Mouse (Mus musculus) midbrain, embryonic 11.5 days (tissue): ENCODE measurements around the gene Ccdc74a. TPM values are rescaled to one million over a fixed set of nuclear protein-coding genes. Genes with fewer than 3 reads are reported as not detected.

ENCODE experiments used
- ATAC-seq: fragments of 200-750 bp; cut with Nextera tagmentation; 2 replicates; pipeline ENCODE4 v1.8.0; 2017; ENCODE audit warnings: moderate TSS enrichment, moderate library complexity; ENCODE audit not compliant: low FRiP score
- DNase-seq: peaks from one replicate; pipeline ENCODE4 v3.0.0; 2015; ENCODE audit warnings: low spot score; ENCODE audit errors: missing footprints
- H3K27ac ChIP-seq: fragments of 300-500 bp; sonication (generic); 2 replicates; pipeline ENCODE4 v1.5.1; 2014; ENCODE audit warnings: low read depth, low read length
- H3K27me3 ChIP-seq: fragments of 300-500 bp; sonication (generic); 2 replicates; pipeline ENCODE4 v1.6.1; 2014; ENCODE audit warnings: mild to moderate bottlenecking, low read length, moderate library complexity, mixed read lengths; ENCODE audit not compliant: control insufficient read depth, insufficient read depth
- H3K36me3 ChIP-seq: fragments of 300-500 bp; sonication (generic); 2 replicates; pipeline ENCODE4 v1.6.1; 2014; ENCODE audit warnings: mild to moderate bottlenecking, low read length, moderate library complexity, mixed read lengths; ENCODE audit not compliant: control insufficient read depth, insufficient read depth
- H3K4me1 ChIP-seq: fragments of 300-500 bp; sonication (generic); 2 replicates; pipeline ENCODE4 v1.6.1; 2014; ENCODE audit warnings: low read length; ENCODE audit not compliant: control insufficient read depth, insufficient read depth
- H3K4me2 ChIP-seq: fragments of 300-500 bp; sonication (generic); 2 replicates; pipeline ENCODE4 v1.6.1; 2014; ENCODE audit warnings: mild to moderate bottlenecking, moderate library complexity
- H3K4me3 ChIP-seq: fragments of 300-500 bp; sonication (generic); 2 replicates; pipeline ENCODE4 v1.5.1; 2014; ENCODE audit warnings: low read depth, low read length
- H3K9ac ChIP-seq: fragments of 300-500 bp; sonication (generic); 2 replicates; pipeline ENCODE4 v1.6.1; 2014; ENCODE audit warnings: low read length
- H3K9me3 ChIP-seq: fragments of 300-500 bp; sonication (generic); 2 replicates; pipeline ENCODE4 v1.6.1; 2016; ENCODE audit warnings: low read length; ENCODE audit not compliant: control insufficient read depth
- WGBS: fragments of 180-500 bp; shearing (Covaris S2); extraction: QIAGEN DNeasy Blood & Tissue Kit; methylation state at CpG from one replicate; pipeline ENCODE4 v1.1.7; 2014; 5-methylcytosine and 5-hydroxymethylcytosine counted together
- polyA plus RNA-seq: library from polyadenylated mRNA; unstranded; fragments of >200 nt; fragmentation: Nextera tagmentation; extraction: Ambion mirVana; gene quantifications from 2 replicates; pipeline ENCODE4 v1.2.1, GENCODE M21; 2014

The Ccdc74a gene
- polyA plus RNA-seq, 1 experiment from 2014 or later: 5.4 TPM

DNA sequence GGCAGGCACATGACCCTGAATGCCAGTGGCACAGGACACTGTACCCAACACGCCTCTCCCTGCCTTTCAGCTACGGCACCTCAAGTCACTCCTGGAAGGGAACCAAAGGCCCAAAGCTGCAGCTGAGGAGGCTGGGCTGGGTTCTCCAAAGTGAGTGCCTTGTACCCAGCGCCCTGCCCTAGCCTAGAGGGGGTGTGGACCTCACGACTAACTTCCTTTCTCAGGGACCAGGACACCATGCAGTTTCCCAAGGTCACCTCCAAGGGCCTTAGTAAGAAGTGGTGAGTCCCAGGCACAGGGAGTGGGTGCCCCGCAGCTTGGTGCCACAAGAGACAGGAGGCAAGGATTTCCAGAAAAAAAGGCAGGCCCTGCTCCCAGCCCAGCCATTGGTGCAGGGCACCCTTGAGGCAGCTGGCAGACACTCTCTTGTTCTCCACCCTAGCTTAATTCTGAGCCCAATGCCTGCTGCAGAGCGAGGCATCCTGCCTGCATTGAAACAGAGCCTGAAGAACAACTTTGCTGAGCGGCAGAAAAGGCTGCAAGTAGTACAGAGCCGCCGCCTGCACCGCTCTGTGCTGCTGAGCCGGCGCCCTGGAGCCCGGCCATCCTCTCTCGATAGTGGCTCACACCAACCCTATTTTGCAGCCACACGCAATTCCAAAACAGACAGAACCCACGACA, 3.8 kb downstream of the Ccdc74a start:
- Histone ChIP-seq H3K27me3 (no peaks in the 10 kb centered on the region), H3K4me2 (no peak overlapping the region), H3K4me3 (no peak overlapping the region), H3K9me3 (no peaks in the 10 kb centered on the region), H3K36me3 (peaks cover 5% of the 10 kb centered on the region; the same call in 1 of the 2 replicates), H3K27ac (no peak overlapping the region), H3K4me1 (peaks cover 6% of the 10 kb centered on the region; the same call in 1 of the 2 replicates), H3K9ac (no peak overlapping the region)
- 90% methylated on average over 16 of the region's 16 CpGs for WGBS
- DNase-seq (peak; percentile 47), ATAC-seq (no peak)

DNA sequence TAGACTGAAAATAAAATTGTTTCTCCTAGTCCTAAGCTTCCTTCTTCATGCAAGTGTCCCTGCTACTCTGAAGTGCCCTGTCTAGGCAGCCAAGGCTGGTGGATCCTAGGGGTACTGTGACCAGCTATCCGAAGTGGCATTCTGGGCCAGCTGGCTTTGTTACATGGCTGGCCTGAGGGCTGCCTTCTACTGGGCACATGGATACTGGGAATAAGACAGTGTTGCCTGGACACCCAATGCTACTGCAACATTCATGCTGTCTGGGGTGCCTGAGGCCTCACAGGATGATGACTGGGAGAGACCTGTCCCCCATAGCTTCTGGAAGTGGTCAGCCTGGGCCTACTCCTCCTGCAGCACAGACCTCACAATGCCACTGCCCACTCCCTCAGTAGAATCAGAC, 4.4 kb downstream of the Ccdc74a start:
- Histone ChIP-seq H3K9me3 (no peaks in the 10 kb centered on the region), H3K4me2 (no peak overlapping the region), H3K27ac (no peak overlapping the region), H3K4me1 (peaks cover 6% of the 10 kb centered on the region; the same call in 1 of the 2 replicates), H3K27me3 (no peaks in the 10 kb centered on the region), H3K9ac (no peak overlapping the region), H3K36me3 (peaks cover 5% of the 10 kb centered on the region; the same call in 1 of the 2 replicates), H3K4me3 (no peak overlapping the region)
- 96% methylated on average over 1 of the region's 1 CpGs for WGBS
- ATAC-seq (no peak), DNase-seq (peak; percentile 47)

DNA sequence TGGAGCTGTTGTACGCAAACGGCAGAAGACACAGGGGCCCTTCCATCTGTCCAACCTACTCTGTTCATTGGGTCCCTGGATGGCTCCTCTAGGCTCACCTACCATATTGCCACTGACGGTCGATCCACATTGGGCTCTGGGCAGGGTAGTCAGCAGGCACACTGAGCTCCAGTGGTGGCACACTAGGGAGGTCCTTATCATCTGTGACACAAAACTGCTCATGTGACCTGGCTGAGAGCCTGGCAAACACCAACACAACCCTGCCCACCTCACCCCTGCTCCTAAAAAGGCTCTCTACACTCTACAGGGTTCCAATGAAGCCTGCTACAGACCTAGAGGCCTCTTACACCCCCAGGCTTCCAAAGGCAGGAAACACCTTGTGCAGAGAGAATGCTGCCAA, 6.3 kb downstream of the Ccdc74a start:
- Histone ChIP-seq H3K27ac (no peak overlapping the region), H3K9me3 (no peaks in the 10 kb centered on the region), H3K4me3 (no peak overlapping the region), H3K27me3 (no peaks in the 10 kb centered on the region), H3K36me3 (peaks cover 5% of the 10 kb centered on the region; the same call in 1 of the 2 replicates), H3K9ac (no peak overlapping the region), H3K4me1 (no peaks in the 10 kb centered on the region), H3K4me2 (no peak overlapping the region)
- ATAC-seq (no peak), DNase-seq (peak; percentile 44)
- 91% methylated on average over 4 of the region's 4 CpGs for WGBS

DNA sequence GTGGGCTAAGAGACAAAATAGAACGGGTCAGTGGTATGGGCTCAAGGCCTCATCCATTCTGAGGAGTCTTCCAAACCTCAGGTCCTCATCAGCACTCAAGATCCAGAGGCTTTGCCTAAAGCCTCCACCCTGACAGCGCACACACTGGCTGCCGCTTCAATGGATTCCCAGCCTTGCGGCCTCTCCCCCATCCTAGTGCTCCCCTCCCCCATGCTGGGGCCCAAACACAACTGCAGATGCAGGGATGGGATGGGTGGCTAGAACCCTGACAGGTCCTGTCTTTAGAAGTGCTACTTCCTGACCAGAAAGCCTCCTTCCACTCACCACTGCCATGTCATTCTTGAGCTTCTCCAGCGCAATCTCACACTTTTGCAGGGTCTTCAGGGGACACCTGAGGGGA, 7.3 kb downstream of the Ccdc74a start:
- Histone ChIP-seq H3K9me3 (no peaks in the 10 kb centered on the region), H3K36me3 (peaks cover 5% of the 10 kb centered on the region; the same call in 1 of the 2 replicates), H3K4me2 (no peak overlapping the region), H3K27ac (no peak overlapping the region), H3K27me3 (no peaks in the 10 kb centered on the region), H3K4me1 (no peaks in the 10 kb centered on the region), H3K9ac (no peak overlapping the region), H3K4me3 (no peak overlapping the region)
- 94% methylated on average over 5 of the region's 5 CpGs for WGBS
- no peak for ATAC-seq
- no peak for DNase-seq

DNA sequence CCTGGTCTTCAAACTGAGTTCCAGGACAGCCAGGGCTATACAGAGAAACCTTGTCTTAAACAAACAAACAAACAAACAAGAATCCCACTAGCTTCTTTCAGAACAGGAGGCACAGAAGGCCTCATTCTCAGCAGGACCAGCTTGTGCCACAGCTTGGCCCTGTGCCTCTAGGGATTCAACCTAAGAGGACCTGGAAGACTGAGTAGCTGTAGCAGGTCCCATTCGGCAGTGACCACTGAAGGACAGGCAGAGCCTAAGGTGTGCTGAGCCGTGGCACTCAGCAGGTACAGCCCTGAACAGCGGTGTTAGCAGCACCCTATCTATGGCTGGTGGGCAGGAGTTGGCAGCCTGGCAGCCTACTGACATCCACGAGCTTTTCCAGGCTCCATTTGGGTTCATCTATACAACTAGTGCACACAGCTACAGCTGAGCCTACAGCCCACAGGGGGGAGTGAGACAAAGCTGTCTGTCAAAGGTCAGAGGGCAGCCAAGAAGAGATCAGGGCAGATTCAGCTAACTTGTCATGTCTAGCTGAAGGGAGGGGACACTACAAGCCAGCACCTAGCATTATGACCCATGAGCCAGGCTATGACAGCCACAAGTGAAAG, 8.0 kb downstream of the Ccdc74a start:
- peaks cover 5% of the 10 kb centered on the region; the same call in 1 of the 2 replicates for H3K36me3 ChIP-seq
- no peak overlapping the region for H3K4me3 ChIP-seq
- no peak for ATAC-seq
- DNase-seq: peak; percentile 26
- H3K4me1 ChIP-seq: no peaks in the 10 kb centered on the region
- no peaks in the 10 kb centered on the region for H3K27me3 ChIP-seq
- 90% methylated on average over 4 of the region's 4 CpGs for WGBS
- no peaks in the 10 kb centered on the region for H3K9me3 ChIP-seq
- H3K4me2 ChIP-seq: no peak overlapping the region
- no peak overlapping the region for H3K27ac ChIP-seq
- H3K9ac ChIP-seq: no peak overlapping the region

DNA sequence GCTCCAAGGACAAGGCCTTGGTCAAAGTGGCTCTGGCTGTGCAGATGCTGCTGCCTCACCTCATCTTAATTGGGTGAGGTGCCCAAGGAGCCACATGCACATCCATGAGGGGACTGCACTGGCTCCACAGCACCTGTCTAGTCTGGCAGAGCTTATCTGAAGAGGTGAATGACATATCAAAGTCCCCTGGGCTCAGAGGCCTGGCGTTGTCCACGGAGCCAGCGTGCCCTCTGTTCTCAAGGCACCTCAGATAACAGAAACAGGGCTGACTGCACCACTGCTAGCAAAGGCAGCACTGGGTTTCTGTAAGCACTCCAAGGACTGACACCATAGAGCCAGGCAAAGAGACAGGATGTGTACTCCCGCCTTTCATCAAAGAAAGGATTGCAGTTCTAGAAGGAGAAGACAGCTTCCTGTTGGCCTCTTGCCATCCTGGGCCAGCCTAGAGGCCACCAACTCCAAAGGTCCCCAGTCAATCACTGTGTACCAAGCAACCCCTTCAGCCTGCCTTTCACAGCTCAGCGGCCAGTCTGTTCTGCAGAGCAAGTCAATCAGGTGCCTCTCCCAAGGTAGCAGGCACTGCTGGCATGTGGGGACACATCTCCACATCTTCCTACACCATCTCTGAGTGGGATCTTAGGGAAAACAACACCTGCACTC, 10.1 kb downstream of the Ccdc74a start:
- no peak overlapping the region for H3K27ac ChIP-seq
- ATAC-seq (no peak), DNase-seq (no peak)
- H3K9me3 ChIP-seq: no peaks in the 10 kb centered on the region
- H3K4me2 ChIP-seq: no peak overlapping the region
- H3K4me3 ChIP-seq: no peak overlapping the region
- peaks cover 5% of the 10 kb centered on the region; the same call in 1 of the 2 replicates for H3K36me3 ChIP-seq
- H3K9ac ChIP-seq: no peak overlapping the region
- H3K27me3 ChIP-seq: no peaks in the 10 kb centered on the region
- 92% methylated on average over 5 of the region's 5 CpGs for WGBS
- no peaks in the 10 kb centered on the region for H3K4me1 ChIP-seq

DNA sequence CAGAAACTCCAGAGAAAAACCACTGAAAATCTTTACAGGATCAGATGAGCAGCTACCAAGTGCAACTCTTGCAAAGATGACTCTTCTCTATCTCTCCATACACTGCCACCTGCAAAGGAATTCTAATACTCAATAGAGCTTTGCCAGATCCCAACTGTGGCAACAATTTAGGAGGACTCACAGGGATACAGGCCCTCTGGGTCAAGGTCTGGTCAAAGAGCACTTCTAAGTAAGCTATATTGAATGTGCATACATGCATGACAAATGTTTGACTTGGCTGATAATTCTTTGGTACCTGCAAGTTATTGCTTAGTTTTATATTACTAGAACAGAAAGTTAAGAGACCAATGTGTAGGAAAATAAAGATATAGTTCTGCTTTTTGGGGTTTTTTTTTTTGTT, 19.3 kb downstream of the Ccdc74a start:
- DNase-seq (no peak), ATAC-seq (no peak)
- Histone ChIP-seq H3K36me3 (peaks cover 12% of the 10 kb centered on the region; the same call in 1 of the 2 replicates), H3K9me3 (no peaks in the 10 kb centered on the region), H3K27ac (no peak overlapping the region), H3K4me2 (no peak overlapping the region), H3K9ac (no peak overlapping the region), H3K4me3 (no peak overlapping the region), H3K27me3 (no peaks in the 10 kb centered on the region), H3K4me1 (no peaks in the 10 kb centered on the region)

DNA sequence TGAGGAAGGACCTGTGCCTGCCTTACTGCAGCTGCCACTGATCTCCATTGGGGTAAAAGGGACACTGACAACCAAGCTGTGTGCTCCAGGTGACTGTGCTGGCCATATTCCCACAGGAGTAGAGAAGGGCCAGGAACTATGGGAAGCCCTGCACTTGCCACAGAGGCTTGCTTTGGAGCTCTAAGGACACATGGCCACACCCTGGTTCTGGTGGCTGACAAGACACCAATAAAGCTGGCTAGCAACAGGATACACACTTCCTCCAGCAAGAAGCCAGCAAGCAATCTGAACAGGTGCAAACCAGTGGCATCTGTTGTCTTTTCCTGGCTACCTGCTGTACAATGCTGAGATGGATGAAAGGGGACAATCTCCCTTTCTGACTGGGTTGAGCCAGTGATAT, 23.6 kb downstream of the Ccdc74a start:
- no peak overlapping the region for H3K27ac ChIP-seq
- H3K36me3 ChIP-seq: peaks cover 16% of the 10 kb centered on the region; the same call in 1 of the 2 replicates
- H3K9ac ChIP-seq: no peak overlapping the region
- H3K4me1 ChIP-seq: no peaks in the 10 kb centered on the region
- no peaks in the 10 kb centered on the region for H3K9me3 ChIP-seq
- no peak overlapping the region for H3K4me2 ChIP-seq
- no peaks in the 10 kb centered on the region for H3K27me3 ChIP-seq
- no peak for ATAC-seq
- no peak overlapping the region for H3K4me3 ChIP-seq
- DNase-seq: no peak

DNA sequence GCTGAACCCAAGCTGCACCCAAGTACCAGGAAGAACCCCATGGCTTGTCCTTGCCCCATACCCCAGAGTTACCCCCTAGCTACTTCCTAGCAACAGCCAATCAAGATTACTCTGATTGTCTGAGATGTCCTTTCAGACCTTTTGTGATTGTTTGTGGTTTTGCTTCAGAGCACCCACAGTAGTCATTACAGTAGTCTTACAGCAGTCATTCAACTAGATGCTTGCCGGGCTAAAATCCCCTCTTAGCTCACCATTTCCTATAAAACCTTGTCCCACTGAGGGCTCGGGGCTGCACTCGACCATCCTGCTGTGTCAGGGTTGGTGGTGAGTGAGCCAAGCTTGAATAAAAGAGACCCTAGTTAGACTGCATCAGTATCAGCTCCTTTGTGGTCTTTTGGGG, 48.6 kb downstream of the Ccdc74a start:
- H3K4me1 ChIP-seq: no peaks in the 10 kb centered on the region
- H3K4me2 ChIP-seq: no peak overlapping the region
- no peak overlapping the region for H3K9ac ChIP-seq
- no peaks in the 10 kb centered on the region for H3K27me3 ChIP-seq
- ATAC-seq (no peak), DNase-seq (no peak)
- H3K4me3 ChIP-seq: no peak overlapping the region
- WGBS: 91% methylated on average over 3 of the region's 3 CpGs
- H3K36me3 ChIP-seq: 0 out of 2 replicates have a peak, but pooled peaks cover 6% of the 10 kb centered on the region
- no peaks in the 10 kb centered on the region for H3K9me3 ChIP-seq
- H3K27ac ChIP-seq: no peak overlapping the region
